Mouse (Mus musculus) limb, embryonic 13.5 days (tissue): ENCODE measurements around the gene Rasgef1b. TPM values are rescaled to one million over a fixed set of nuclear protein-coding genes. Genes with fewer than 3 reads are reported as not detected.
A peak's percentile ranks its signal among the peaks of the same experiment; 100 is the strongest.

ENCODE experiments used
- ATAC-seq: fragments of 200-750 bp; cut with Nextera tagmentation; 2 replicates; pipeline ENCODE4 v1.8.0; 2017; ENCODE audit warnings: low read depth, moderate number of reproducible peaks, moderate TSS enrichment; ENCODE audit not compliant: low FRiP score
- H3K27ac ChIP-seq: fragments of 300-500 bp; sonication (generic); 2 replicates; pipeline ENCODE4 v1.5.1; 2015; ENCODE audit warnings: inconsistent platforms, mild to moderate bottlenecking, moderate library complexity
- H3K27me3 ChIP-seq: fragments of 300-500 bp; sonication (generic); 2 replicates; pipeline ENCODE4 v1.6.1; 2015; ENCODE audit warnings: mild to moderate bottlenecking, inconsistent platforms
- H3K36me3 ChIP-seq: fragments of 300-500 bp; sonication (generic); 2 replicates; pipeline ENCODE4 v1.6.1; 2015; ENCODE audit warnings: inconsistent platforms, mild to moderate bottlenecking, moderate library complexity
- H3K4me1 ChIP-seq: fragments of 300-500 bp; sonication (generic); 2 replicates; pipeline ENCODE4 v1.6.1; 2015; ENCODE audit warnings: inconsistent platforms
- H3K4me2 ChIP-seq: fragments of 300-500 bp; sonication (generic); replicated peaks from 2 replicates; pipeline ENCODE4 v1.6.1; 2015; ENCODE audit warnings: inconsistent platforms, mild to moderate bottlenecking, moderate library complexity
- H3K4me3 ChIP-seq: fragments of 300-500 bp; sonication (generic); 2 replicates; pipeline ENCODE4 v1.5.1; 2015; ENCODE audit warnings: moderate library complexity, mild to moderate bottlenecking, inconsistent platforms
- H3K9ac ChIP-seq: fragments of 300-500 bp; sonication (generic); 2 replicates; pipeline ENCODE4 v1.6.1; 2015; ENCODE audit warnings: mild to moderate bottlenecking, inconsistent platforms
- H3K9me3 ChIP-seq: fragments of 300-500 bp; sonication (generic); 2 replicates; pipeline ENCODE4 v1.6.1; 2016; ENCODE audit warnings: inconsistent platforms
- WGBS: fragments of 180-500 bp; shearing (Covaris S2); methylation state at CpG from one replicate; pipeline ENCODE4 v1.1.7; 2015; 5-methylcytosine and 5-hydroxymethylcytosine counted together
- polyA plus RNA-seq: library from polyadenylated mRNA; unstranded; fragments of >200 nt; fragmentation: Nextera tagmentation; extraction: Ambion mirVana; gene quantifications from 2 replicates; pipeline ENCODE4 v1.2.1, GENCODE M21; 2015

Rasgef1b gene
- polyA plus RNA-seq, 1 experiment from 2014 or later = 16.0 TPM

GRCm38 (mm10) chr5:99399855-99400626 lies 328.8 kb downstream of the Rasgef1b start:
- Histone ChIP-seq H3K9ac (no peak overlapping the region), H3K27me3 (no peaks in the 10 kb centered on the region), H3K27ac (no peak overlapping the region), H3K4me2 (no peak overlapping the region), H3K4me1 (peaks cover 38% of the 10 kb centered on the region), H3K9me3 (no peaks in the 10 kb centered on the region), H3K36me3 (no peaks in the 10 kb centered on the region), H3K4me3 (no peak overlapping the region)
- no peak for ATAC-seq
- 44% methylated on average over 7 of the region's 7 CpGs for WGBS

DNA sequence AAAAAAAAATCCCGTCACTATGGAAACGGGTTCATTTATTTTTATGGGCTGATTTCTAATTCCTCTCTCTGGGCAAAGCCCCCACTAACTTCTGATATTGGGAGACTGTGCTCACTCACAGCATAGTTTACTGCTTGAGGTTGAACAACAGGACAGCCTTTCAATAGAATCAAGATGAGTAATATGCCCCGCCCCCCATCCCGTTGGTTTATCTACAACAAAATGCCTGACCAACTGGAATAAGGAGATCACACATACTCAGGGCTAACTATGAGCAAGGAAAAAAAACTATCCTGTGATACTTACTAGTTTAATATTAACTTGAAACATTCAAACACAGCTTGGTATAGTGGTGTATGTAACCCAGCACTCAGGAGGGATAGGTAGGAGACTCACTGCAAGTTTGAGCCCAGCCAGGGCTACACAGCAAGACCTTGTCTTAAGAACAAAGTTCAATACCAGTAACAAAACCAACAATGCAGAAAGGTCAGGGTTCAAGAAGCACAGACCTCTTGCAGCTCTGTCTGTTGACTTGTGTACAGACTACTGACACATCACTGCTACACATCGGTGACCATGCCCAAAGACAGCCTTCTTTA lies 330.3 kb downstream of the Rasgef1b start:
- Histone ChIP-seq H3K4me1 (peaks cover 38% of the 10 kb centered on the region), H3K27ac (no peak overlapping the region), H3K4me2 (no peak overlapping the region), H3K9me3 (no peaks in the 10 kb centered on the region), H3K36me3 (no peaks in the 10 kb centered on the region), H3K9ac (no peak overlapping the region), H3K27me3 (no peaks in the 10 kb centered on the region), H3K4me3 (no peak overlapping the region)
- WGBS = 62% methylated on average over 5 of the region's 5 CpGs
- peak; percentile 38; the same call in 1 of the 2 replicates for ATAC-seq

DNA sequence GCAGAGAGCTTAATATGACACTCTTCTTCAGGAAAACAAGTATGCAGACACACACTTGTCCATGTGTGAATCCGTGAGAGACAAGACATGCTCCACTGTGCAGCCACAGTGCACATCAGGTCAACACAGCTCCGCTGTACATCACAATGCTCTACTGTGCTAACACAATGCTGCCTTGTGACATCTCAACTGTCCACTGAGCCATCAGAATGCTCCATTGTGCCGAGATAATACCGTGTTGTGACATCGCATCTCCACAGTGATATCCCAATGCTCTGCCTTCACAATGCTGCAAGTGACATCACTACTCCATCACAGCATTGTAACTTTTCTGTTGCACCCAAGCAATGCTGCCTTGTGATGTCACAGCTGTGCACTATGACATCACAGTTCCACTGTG lies 334.3 kb downstream of the Rasgef1b start:
- Histone ChIP-seq H3K27me3 (no peaks in the 10 kb centered on the region), H3K4me1 (peaks cover 17% of the 10 kb centered on the region), H3K4me3 (no peak overlapping the region), H3K9me3 (no peaks in the 10 kb centered on the region), H3K27ac (no peak overlapping the region), H3K4me2 (no peak overlapping the region), H3K36me3 (no peaks in the 10 kb centered on the region), H3K9ac (no peak overlapping the region)
- 96% methylated on average over 5 of the region's 5 CpGs for WGBS
- ATAC-seq = no peak

GRCm38 (mm10) chr5:99391525-99391924 lies 337.3 kb downstream of the Rasgef1b start:
- WGBS = 67% methylated on average over 3 of the region's 3 CpGs
- H3K4me1 ChIP-seq = no peaks in the 10 kb centered on the region
- H3K27me3 ChIP-seq = no peaks in the 10 kb centered on the region
- no peak overlapping the region for H3K4me2 ChIP-seq
- no peak for ATAC-seq
- no peaks in the 10 kb centered on the region for H3K36me3 ChIP-seq
- H3K9me3 ChIP-seq = no peaks in the 10 kb centered on the region
- no peak overlapping the region for H3K4me3 ChIP-seq
- no peak overlapping the region for H3K27ac ChIP-seq
- H3K9ac ChIP-seq = no peak overlapping the region

DNA sequence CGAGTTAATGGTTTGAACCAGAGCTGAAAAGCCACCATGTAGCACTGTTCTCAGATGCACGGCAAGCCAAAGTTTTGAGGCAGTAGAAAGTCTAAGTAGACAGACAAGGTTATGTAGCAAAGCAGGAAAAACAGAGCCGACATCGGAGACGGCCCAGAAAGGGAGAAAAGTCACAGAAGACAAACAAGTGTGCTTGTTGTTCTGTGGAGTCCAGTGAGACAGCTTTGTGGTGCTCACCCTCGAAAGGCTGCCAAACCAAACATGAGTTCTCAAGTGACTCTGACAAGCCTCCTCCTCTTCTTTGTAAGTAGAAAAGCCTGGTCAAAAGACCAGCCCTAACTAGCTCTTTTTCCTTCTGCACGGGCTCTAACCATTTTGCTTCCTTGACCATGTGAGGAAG lies 338.1 kb downstream of the Rasgef1b start:
- Histone ChIP-seq H3K27me3 (no peaks in the 10 kb centered on the region), H3K27ac (no peak overlapping the region), H3K4me2 (no peak overlapping the region), H3K4me3 (no peak overlapping the region), H3K9me3 (no peaks in the 10 kb centered on the region), H3K4me1 (0 out of 2 replicates have a peak, but pooled peaks cover 7% of the 10 kb centered on the region), H3K9ac (no peak overlapping the region), H3K36me3 (no peaks in the 10 kb centered on the region)
- 42% methylated on average over 7 of the region's 7 CpGs for WGBS
- ATAC-seq = no peak

GRCm38 (mm10) chr5:99390314-99390713 lies 338.6 kb downstream of the Rasgef1b start:
- Histone ChIP-seq H3K9me3 (no peaks in the 10 kb centered on the region), H3K4me3 (no peak overlapping the region), H3K4me1 (0 out of 2 replicates have a peak, but pooled peaks cover 7% of the 10 kb centered on the region), H3K36me3 (no peaks in the 10 kb centered on the region), H3K4me2 (no peak overlapping the region), H3K9ac (no peak overlapping the region), H3K27ac (no peak overlapping the region), H3K27me3 (no peaks in the 10 kb centered on the region)
- 70% methylated on average over 3 of the region's 3 CpGs for WGBS
- ATAC-seq = no peak

DNA sequence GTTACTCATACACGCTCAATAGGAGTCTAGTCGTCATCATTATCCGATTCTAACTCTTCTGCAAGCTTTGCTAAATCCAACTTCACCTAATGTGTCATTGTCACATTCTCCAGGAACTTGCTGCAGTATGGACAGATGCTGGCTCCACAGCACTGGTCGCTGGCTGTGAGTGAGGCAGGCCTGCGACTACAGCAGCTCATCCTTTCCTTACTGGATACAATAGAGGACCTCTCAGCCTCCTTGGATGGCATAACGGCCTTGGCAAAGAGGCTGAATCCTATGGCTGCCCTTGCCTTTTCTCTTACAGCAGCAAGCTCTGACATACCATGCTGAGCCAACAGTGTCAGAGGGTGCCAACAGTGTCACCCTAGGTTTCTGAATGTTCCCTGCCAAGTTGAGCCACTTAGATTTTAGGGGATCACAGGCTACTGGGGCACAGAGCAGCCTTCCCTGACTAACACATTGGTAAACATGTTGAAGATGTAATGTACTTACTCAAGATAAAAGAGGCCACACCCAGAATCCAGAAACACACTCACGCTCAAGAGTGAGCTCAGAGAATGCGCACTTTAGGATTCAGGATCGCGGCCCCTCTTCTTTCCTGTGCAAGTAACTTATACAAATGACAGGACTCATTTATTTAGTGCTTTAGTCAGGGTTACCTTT lies 340.1 kb downstream of the Rasgef1b start:
- WGBS = 88% methylated on average over 10 of the region's 10 CpGs
- Histone ChIP-seq H3K27ac (no peak overlapping the region), H3K27me3 (no peaks in the 10 kb centered on the region), H3K4me3 (no peak overlapping the region), H3K36me3 (no peaks in the 10 kb centered on the region), H3K9me3 (no peaks in the 10 kb centered on the region), H3K9ac (0 out of 2 replicates have a peak overlapping the region, but pooled peaks have one; percentile 8), H3K4me2 (no peak overlapping the region), H3K4me1 (peaks cover 15% of the 10 kb centered on the region; the same call in 1 of the 2 replicates)
- ATAC-seq = no peak

- 84% methylated on average over 5 of the region's 5 CpGs for WGBS
- no peak for ATAC-seq
- no peaks in the 10 kb centered on the region for H3K27me3 ChIP-seq
These were observed 340.7 kb downstream of the Rasgef1b start for GRCm38 (mm10) chr5:99388131-99388530.

GRCm38 (mm10) chr5:99387185-99387981 lies 341.5 kb downstream of the Rasgef1b start:
- peaks cover 16% of the 10 kb centered on the region; the same call in 1 of the 2 replicates for H3K4me1 ChIP-seq
- H3K4me2 ChIP-seq = no peak overlapping the region
- H3K27me3 ChIP-seq = no peaks in the 10 kb centered on the region
- WGBS = 75% methylated on average over 17 of the region's 17 CpGs
- no peaks in the 10 kb centered on the region for H3K9me3 ChIP-seq
- ATAC-seq = no peak
- H3K27ac ChIP-seq = no peak overlapping the region
- no peak overlapping the region for H3K9ac ChIP-seq
- H3K4me3 ChIP-seq = no peak overlapping the region
- H3K36me3 ChIP-seq = no peaks in the 10 kb centered on the region

More at GRCm38 (mm10) chr5:99388131-99388530, 340.7 kb downstream of the Rasgef1b start:
- Histone ChIP-seq H3K36me3 (no peaks in the 10 kb centered on the region), H3K9ac (no peak overlapping the region), H3K4me1 (peaks cover 16% of the 10 kb centered on the region; the same call in 1 of the 2 replicates), H3K4me3 (no peak overlapping the region), H3K9me3 (no peaks in the 10 kb centered on the region), H3K4me2 (no peak overlapping the region), H3K27ac (no peak overlapping the region)

DNA sequence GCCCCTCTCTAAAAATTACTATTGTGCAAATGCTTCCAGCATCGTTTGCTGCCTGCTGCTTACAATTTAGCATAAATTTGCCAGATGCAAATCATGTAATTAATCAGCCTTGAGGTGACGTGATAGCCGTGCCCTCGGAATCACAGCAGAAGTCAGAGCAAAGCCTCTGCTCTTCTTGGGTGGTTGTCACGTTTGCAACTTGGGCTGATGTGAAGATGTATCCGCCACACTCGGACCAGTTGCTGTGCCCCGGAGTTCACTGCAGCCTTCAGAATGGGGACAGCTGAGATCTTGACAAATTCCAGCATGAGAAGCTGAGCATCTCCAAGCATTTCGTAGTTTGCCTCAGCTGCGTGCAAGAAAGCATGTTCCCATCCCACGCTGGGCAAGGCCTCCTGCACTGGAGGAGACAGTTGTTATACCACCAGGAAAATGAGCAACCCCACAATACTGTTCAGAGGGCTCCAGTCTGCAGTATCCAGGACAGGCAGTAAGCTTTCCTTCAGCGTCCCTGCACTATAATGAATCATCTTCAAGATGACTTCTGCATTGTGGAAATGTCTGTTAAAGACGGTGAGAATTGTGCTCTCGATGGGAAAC lies 342.5 kb downstream of the Rasgef1b start:
- no peak overlapping the region for H3K27ac ChIP-seq
- H3K9ac ChIP-seq = no peak overlapping the region
- H3K27me3 ChIP-seq = no peaks in the 10 kb centered on the region
- no peaks in the 10 kb centered on the region for H3K9me3 ChIP-seq
- ATAC-seq = no peak
- peaks cover 16% of the 10 kb centered on the region; the same call in 1 of the 2 replicates for H3K4me1 ChIP-seq
- WGBS = 45% methylated on average over 14 of the region's 14 CpGs
- no peak overlapping the region for H3K4me3 ChIP-seq
- no peak overlapping the region for H3K4me2 ChIP-seq
- H3K36me3 ChIP-seq = no peaks in the 10 kb centered on the region

- Histone ChIP-seq H3K4me3 (no peak overlapping the region), H3K36me3 (no peaks in the 10 kb centered on the region), H3K4me1 (peaks cover 16% of the 10 kb centered on the region; the same call in 1 of the 2 replicates), H3K27me3 (no peaks in the 10 kb centered on the region), H3K9me3 (no peaks in the 10 kb centered on the region), H3K27ac (no peak overlapping the region), H3K9ac (no peak overlapping the region), H3K4me2 (no peak overlapping the region)
- ATAC-seq = no peak
- 69% methylated on average over 8 of the region's 8 CpGs for WGBS
These were observed 343.1 kb downstream of the Rasgef1b start for GRCm38 (mm10) chr5:99385737-99386136.
